Mouse (Mus musculus) urinary bladder, postnatal 25 days (tissue): ENCODE measurements around the gene Plcxd1.
A peak's percentile ranks its signal among the peaks of the same experiment; 100 is the strongest.
"Not testable (repeated sequence)": the region's sequence is repeated elsewhere in the genome, so short reads cannot be mapped to it uniquely, and the experiment has no call there.

ENCODE experiments used
- DNase-seq: peaks from one replicate; pipeline ENCODE4 v3.0.0; 2022; ENCODE audit warnings: low spot score

Gene Plcxd1

DNA sequence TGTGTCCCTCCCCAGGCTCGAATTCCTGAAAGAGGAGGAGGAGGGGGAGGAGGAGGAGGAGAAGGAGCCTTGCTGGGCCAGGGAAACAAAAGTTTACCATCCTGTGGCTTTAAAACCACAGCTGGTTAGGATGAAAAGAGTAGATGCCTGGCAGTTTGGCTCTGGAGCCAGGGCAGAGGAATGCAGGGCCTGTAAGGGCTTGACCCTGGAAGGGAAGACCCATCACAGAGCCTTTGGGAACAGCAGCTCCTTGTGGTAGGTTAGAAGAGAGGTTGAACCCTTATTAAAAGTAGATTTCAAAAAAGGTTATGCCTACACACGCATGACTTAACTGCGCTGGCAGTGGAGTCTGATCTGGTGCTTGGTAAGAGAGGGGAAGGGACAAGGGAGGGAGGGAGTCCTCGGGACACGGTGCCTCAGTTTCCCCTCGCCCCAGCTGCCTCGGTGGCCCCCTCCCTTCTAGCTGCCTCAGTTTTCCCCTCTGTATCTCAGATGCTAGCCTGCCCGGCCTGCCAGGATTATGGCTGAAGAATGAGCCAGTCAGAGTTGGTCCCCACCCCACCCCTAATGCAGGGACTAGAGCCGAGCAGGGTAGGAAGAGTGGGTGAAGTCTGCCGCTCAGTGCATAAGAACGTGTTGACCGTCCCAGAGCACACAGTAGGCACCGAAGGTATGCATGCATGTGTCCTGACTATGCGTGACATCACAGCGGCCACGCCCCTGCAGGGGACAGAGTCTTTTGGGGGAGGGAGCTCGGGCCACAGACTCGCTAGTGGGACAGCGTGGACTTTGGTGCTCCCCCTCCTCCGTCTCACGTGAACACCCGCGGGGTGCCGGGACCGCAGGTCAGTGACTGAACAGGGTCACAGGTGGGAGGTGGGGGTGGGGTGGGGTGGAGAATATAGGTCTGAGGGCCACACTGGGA lies at the start of gene Plcxd1:
Gene Plcxd1 (plus strand): TSS at position 314 of the 925 bp plus-strand sequence.
- DNase-seq: no peak

GRCm38 (mm10) chr5:110057637-110058408 lies 41.9 kb upstream of the Plcxd1 start:
- DNase-seq: peak; percentile 67

DNA sequence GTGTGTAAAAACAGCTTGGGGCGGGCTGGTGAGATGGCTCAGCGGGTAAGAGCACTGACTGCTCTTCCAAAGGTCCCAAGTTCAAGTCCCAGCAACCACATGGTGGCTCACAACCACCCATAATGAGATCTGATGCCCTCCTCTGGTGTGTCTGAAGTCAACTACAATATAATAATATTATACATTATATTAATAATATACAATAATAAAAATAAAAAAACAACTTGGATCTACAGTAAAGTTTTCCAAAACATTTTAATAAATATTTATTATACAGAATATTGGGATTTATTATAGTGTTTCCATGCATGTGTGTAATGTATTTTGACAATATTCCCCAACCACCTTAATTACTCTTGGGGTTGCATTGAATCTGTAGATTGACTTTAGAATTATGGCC lies 27.4 kb upstream of the Plcxd1 start, which contains the start of gene Gm17655:
Gene Gm17655 (minus strand): TSS at position 101 of the 400 bp plus-strand sequence.
- not testable (repeated sequence) for DNase-seq

GRCm38 (mm10) chr5:110082961-110083360 lies 16.8 kb upstream of the Plcxd1 start:
- no peak for DNase-seq

GRCm38 (mm10) chr5:110086161-110086866 lies 13.5 kb upstream of the Plcxd1 start:
- DNase-seq: no peak

- no peak for DNase-seq
Observed at GRCm38 (mm10) chr5:110091546-110091945, 8.2 kb upstream of the Plcxd1 start.

DNA sequence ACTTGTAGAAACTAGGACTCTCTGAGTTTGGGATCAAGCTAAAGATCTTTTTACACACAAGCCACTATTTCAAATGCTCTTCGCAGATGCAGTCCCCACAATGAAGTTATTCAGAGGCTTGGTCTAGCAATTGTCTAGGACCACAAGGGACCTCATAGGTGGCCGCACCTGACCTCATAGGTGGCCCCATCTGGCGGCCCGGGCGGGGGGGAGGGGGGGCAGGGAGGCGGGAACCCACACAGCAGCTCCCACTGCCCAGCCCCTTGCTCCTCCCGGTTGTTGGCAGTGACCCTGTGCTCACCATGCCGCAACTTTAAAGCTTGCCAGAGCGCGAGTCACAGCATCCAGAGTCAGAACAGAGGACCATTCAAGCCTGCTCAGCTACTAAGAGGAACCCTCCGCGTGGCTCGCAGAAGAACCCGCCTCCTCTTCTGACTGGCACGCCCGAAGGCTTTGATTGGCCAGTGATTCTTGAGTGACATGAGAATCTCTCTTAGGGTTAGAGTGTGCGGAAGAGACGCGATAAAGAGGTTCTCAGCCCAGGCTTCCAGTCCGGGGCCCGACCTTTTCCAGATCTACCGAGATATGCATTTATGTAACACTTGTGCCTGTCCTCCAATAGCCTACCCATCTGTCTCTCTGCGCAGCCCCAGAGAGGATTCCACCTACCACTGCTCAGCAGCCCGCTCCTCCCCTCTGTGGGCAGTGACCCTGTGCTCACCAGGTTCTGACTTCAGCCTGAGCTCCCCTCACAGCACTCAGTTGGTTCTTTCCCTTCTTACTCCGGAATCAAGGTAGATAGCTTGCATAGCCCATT lies 5.5 kb upstream of the Plcxd1 start, which contains the start of gene Gm35315:
Gene Gm35315 (minus strand): TSS at position 391 of the 817 bp plus-strand sequence.
- DNase-seq: peak; percentile 72

DNA sequence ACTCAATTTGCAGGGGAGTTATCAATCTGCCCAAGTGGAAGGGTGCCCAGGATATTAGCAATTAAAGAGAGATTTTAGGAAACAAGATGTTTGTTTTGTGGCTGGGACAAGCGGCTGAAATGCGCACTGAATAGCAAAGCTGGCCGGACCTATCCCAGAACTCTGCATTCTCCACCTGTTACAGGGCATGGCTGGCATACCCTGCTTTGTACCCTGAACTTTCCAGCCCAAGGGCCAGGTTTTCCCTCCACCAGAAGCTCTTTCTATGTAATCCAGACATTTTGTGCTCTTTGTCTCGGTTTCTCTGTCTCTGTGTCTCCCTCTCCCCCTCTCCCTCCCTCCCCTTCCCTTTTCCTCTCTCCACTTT lies 4.9 kb upstream of the Plcxd1 start:
- DNase-seq: no peak

GRCm38 (mm10) chr5:110098991-110099477 lies 735 bp upstream of the Plcxd1 start:
- no peak for DNase-seq

DNA sequence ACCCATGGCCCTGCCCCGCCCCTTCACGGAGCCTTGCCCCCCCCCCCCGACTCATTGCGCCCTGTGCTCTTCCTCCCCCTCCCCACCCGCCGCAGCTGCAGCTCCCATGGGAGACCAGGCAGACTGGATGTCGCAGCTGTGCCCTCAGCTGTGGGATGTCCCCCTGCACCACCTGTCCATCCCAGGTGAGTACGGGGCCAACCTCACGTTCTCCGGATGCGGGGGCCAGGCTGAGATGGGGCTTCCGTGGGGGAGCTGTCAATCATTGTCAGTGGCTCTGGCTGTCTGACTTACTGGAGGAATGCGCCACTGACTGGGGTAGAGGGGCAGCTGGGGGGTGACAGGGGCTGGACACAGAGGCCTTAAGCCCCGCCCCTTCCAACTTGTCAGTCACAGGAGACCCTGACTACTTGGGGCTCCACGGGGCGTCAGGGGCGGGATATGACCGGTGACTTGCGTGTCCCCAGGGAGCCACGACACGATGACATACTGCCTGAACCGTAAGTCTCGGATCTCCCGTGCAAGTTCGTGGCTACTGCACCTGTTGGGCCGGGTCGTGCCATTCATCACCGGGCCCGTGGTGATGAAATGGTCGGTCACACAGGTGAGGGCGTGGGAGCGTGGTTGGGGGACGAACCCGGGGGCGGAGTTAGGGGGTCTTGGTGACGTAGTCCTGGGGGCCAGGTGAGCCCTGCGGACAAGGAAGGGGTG lies 1.3 kb downstream of the Plcxd1 start:
- no peak for DNase-seq

GRCm38 (mm10) chr5:110101716-110102347 lies 2.1 kb downstream of the Plcxd1 start:
- DNase-seq: no peak

GRCm38 (mm10) chr5:110102429-110102828 lies 2.7 kb downstream of the Plcxd1 start:
- no peak for DNase-seq

DNA sequence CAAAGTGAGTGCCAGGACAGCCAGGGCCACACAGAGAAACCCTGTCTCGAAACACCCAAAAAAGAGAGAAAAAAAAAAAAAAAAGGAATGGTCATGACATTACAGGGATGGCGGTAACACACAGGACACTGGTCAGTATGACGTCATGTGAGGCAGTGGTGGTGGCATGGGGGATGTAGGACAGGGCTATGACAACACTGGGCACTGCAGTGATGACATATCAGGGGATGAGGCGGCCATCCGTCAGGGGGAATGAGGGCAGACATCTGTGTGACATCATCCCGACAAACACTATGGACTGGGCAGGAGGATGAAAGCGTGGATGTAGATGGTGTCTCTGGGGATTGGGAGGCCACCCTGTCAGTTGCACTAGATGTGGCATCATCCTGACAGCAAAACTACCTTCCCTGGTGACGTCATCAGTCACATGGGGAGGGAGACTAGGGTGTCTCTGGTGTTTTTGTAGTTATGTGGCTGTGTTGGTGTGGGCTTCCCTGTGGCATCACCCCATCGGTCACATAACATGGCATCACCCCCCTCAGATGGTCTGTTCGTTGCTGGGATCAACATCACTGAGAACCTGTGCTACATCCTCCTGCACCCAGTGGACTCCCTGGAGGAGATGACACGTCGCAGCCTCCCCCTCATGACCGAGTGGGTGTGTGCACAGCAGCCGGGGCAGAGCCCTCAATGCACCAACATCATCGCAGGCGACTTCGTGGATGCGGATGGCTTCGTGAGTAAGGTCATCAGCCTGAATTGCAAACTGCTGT lies 3.3 kb downstream of the Plcxd1 start:
- no peak for DNase-seq

DNA sequence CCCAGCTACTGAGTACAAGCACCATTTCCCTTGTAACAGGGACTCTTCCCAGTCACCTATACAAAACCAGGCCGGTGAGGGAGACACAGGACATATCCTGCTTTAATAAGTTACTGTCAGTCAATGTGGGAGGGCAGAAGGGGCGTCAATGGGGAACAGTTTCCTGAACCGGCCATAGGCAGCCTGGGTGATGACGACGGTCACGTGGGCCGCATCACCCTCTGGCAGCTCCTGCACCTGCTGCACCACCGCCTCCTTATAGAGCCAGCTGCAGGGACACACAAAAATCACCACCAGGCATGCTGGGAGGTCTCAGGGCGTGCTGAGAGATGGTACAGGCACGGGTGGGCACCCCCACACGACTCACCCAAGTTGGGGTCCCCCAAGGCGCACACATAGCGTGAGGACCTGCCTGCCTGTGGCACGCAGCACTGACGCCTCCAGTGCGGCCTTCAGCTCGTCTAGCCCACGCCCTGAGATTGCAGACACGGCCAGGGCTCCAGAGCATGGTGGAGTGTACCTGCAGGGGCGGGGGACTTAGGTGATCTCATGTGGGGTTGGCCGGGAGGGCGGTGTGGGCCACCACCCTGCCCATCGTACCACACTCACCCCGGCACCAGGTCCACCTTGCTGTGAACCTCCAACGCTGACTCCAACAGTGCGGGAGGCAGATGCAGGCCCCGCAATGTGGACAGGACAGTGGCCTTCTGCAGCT lies 4.3 kb downstream of the Plcxd1 start:
- DNase-seq: no peak

- no peak for DNase-seq
Observed at GRCm38 (mm10) chr5:110104616-110105380, 5.0 kb downstream of the Plcxd1 start.

DNA sequence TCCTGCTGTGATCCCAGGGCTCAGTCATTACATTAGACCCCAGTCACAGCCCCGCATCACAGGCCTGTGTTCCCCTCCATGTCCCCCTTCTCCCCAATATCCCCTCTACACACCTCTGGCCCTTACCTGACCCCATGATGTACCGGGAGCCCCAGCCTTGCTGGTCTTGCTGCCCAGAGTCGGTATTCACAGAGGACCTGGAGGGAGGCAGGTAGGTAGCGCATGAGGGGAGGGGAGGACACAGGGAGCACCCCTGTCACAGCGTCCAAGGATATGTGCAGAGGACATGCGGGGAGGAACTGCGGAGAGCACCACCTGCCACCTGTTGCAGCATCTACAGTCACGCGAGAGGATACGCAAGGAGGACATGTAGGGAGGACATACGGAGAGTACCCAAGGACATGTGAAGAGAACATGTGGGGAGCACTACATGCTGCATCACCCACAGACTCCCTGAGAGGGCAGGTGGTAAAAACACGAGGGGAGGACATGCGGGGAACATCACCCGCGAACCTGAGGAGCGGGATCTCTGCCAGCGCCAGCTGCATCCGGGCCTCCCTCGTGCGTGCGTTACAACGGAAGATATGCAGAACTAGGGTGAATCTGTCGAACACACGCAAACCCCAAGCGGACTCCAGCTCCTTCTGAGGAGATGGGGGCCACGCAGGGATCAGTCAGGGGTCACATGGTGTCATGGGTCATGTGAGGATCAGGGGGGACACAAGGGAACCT lies 6.5 kb downstream of the Plcxd1 start:
- DNase-seq: no peak
